Mouse (Mus musculus) brain, embryonic 14.5 days (tissue): ENCODE data around the gene Rab23.

Source experiments
- CTCF ChIP-seq: fragments of 200-500 bp; IDR thresholded peaks from 2 replicates; pipeline ENCODE4 v1.5.1; 2012; ENCODE audit warnings: inconsistent platforms, mild to moderate bottlenecking, moderate library complexity, borderline replicate concordance; ENCODE audit not compliant: insufficient read depth, insufficient read length; ENCODE audit errors: extremely low read depth
- POLR2A ChIP-seq: fragments of 200-500 bp; IDR thresholded peaks from 2 replicates; pipeline ENCODE4 v1.6.1; 2012; ENCODE audit warnings: mild to moderate bottlenecking, inconsistent platforms, borderline replicate concordance; ENCODE audit not compliant: poor library complexity, insufficient read depth, insufficient read length, severe bottlenecking; ENCODE audit errors: extremely low read depth

DNA sequence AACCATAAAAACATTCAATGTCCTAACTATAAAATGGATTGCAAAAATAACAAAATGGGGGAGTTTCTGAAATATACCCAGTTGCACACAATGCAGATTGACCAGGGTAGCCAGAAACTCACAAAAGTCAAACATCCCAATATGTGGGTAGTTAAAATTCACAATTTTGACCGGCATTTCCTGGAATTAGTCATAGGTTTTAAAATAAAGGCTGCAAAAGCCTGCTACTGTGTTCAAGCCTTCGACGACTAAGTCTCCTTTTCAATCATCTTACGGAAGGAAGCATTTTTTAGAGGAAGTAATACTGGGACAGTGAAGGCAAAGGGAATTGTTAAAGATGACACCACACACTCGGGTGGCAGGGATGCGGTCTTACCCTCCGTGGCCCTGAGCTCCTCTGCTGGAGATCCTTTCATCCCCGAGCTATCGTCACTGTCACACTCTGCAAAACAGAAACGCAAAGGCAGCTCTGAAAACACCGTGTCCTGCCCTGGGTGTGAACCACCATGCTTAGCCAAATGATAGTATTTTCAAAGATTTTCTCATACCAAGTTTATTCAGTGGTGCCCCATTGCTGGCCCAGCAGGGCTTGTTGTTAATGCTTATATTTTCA lies 45.9 kb downstream of the Rab23 start:
- TF ChIP-seq CTCF: no peak
- TF ChIP-seq POLR2A: no peak
